Mouse (Mus musculus) lung, adult 2 months (tissue): ENCODE results near the gene Igfn1.

Experiments
- CTCF ChIP-seq: fragments of 200-500 bp; IDR thresholded peaks from 2 replicates; pipeline ENCODE4 v1.5.1; 2011; ENCODE audit warnings: mild to moderate bottlenecking, low read length, control low read depth; ENCODE audit not compliant: insufficient read depth
- POLR2A ChIP-seq: fragments of 200-500 bp; IDR thresholded peaks from 2 replicates; pipeline ENCODE4 v1.6.1; 2011; ENCODE audit warnings: low read depth, mild to moderate bottlenecking, control low read depth, low read length, borderline replicate concordance; ENCODE audit errors: extremely low read depth

DNA sequence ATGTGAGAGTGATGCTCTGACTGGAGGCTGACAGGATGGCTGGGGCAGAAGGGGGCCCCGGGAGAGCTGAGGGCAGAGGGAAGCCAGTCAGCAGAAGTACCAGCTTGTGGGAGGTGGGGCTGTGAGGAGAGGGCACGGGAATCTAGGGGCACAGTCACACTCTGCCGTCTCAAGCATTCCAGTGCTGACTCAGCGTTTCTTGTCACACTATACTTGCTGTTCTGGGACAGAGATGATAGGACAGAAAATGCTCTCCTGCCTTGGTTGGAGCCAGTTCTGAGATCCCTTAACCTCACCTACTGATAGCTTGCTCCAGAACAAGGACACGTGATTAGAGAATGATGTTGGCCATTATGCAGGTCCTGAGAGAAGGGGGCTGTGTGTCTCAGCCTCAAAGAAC is 43.0 kb downstream of the Igfn1 start:
- TF ChIP-seq CTCF (no peak), POLR2A (no peak)
